Mouse (Mus musculus) heart, postnatal 10 days (tissue): ENCODE results near the gene BC049715. TPM values are rescaled to one million over a fixed set of nuclear protein-coding genes. Genes with fewer than 3 reads are reported as not detected.

Experiments
- DNase-seq, 2 experiments: peaks; one replicate each; pipeline ENCODE4 v3.0.0; 2021
- intact Hi-C: fragments of 180-260 bp; cut with DNase I; formaldehyde crosslinking; loops from one replicate; pipeline ENCODE4 v1.15.1; 2025
- total RNA-seq, 2 experiments: library from RNA; stranded (reverse); gene quantifications; 2 replicates each; pipeline ENCODE4 v1.2.3; 2021

Gene BC049715
- total RNA-seq, 2 experiments from 2014 or later, result 1.0 to 1.8 TPM

GRCm38 (mm10) chr6:136807395-136808013, 19.9 kb upstream of the BC049715 start:
- DNase-seq, result no peak
- intact Hi-C loops, result no loop called here

GRCm38 (mm10) chr6:136808014-136808417, 19.4 kb upstream of the BC049715 start, which contains the start of gene H2afj:
Gene H2afj (plus strand): TSS chr6:136808244.
- intact Hi-C loops, result no loop called here
- DNase-seq, result peak; percentile 99

GRCm38 (mm10) chr6:136808631-136809046, 18.8 kb upstream of the BC049715 start:
- intact Hi-C loops, result no loop called here
- peak; percentile 44 to 64 for DNase-seq

- DNase-seq, result peak; percentile 45 to 52
Measured at GRCm38 (mm10) chr6:136809077-136809476, 18.3 kb upstream of the BC049715 start.

GRCm38 (mm10) chr6:136809673-136810072, 17.8 kb upstream of the BC049715 start:
- DNase-seq, result no peak
- intact Hi-C loops, result no loop called here

More at GRCm38 (mm10) chr6:136809077-136809476, 18.3 kb upstream of the BC049715 start:
- intact Hi-C loops, result no loop called here

- no peak for DNase-seq
- intact Hi-C loops, result no loop called here
Measured at GRCm38 (mm10) chr6:136811196-136811595, 16.2 kb upstream of the BC049715 start.

- DNase-seq, result peak; percentile 29 to 50
- intact Hi-C loops, result no loop called here
Measured at GRCm38 (mm10) chr6:136813117-136813516, 14.3 kb upstream of the BC049715 start.

DNA sequence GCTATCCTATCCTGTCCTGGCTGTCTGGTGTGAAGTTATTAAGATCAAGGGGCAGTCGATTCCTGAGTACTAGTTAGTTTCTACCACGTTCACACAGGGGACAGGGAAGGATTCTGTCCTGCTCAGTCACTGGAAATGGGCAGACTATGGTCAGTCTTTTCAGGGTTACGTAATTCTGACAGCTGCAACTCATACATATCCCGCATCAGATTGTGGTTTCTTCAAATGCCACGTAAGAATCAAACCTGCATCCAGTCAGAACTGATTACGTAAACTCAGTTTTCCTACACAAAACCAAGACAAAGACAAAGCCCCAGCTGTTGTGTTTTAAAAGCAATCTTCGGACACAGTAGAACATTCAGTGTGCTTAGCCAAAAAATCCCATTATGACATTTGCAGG, 12.0 kb upstream of the BC049715 start:
- intact Hi-C loops, result no loop called here

DNA sequence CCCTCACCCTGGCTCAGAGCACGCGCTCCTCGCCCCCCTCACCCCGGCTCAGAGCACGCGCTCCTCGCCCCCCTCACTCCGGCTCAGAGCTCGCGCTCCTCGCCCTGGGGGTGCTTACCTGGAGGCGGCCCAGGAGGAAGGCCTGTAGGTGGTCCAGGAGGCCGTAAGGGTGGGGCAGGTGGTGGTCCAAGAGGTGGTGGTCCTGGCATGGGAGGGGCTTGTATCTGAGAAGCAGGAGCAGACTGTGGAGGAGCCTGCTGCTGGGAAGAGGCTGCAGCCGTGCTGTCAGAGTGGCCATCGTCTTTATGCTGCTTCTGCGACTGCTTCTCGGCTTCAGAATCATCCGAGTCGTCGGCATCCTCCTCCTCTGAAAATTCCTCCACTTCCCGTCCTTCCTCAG, 10.6 kb upstream of the BC049715 start:
- intact Hi-C loops, result no loop called here
- no peak for DNase-seq

More for the DNA sequence above, 12.0 kb upstream of the BC049715 start:
- no peak for DNase-seq

GRCm38 (mm10) chr6:136817549-136817948, 9.9 kb upstream of the BC049715 start:
- DNase-seq, result no peak
- intact Hi-C loops, result no loop called here

- intact Hi-C loops, result loop anchor here (10.0 kb wide), 1 partner anchor 914 kb away; the partner anchor contains the start of gene Strap
- peak in 1 of 2 experiments; percentile 32 for DNase-seq
Measured at GRCm38 (mm10) chr6:136820381-136820780, 7.0 kb upstream of the BC049715 start.

- no peak for DNase-seq
- intact Hi-C loops, result loop anchor here (10.0 kb wide), 1 partner anchor 914 kb away; the partner anchor contains the start of gene Strap
Measured at GRCm38 (mm10) chr6:136821086-136821485, 6.3 kb upstream of the BC049715 start.

DNA sequence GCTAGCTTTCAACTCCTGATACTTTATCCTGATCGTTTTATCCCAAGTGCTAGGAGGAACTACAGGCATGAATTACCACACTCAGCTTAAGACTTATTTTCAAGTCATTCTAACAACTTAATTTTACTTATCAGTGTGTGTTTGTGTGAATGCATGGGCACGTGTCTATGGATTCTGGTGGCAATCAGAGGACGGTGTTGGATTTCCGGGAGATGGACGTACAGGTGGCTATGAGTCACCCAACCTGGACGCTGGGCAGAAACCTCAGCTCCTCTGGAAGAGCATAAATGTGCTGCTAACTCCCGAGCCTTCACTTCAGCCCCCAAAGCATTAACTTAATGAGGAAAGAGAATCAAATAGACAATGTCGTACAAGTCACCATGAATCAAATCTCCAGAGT, 2.4 kb upstream of the BC049715 start:
- intact Hi-C loops, result loop anchor here (10.0 kb wide), 1 partner anchor 910 kb away; the partner anchor contains the start of gene Strap
- no peak for DNase-seq

DNA sequence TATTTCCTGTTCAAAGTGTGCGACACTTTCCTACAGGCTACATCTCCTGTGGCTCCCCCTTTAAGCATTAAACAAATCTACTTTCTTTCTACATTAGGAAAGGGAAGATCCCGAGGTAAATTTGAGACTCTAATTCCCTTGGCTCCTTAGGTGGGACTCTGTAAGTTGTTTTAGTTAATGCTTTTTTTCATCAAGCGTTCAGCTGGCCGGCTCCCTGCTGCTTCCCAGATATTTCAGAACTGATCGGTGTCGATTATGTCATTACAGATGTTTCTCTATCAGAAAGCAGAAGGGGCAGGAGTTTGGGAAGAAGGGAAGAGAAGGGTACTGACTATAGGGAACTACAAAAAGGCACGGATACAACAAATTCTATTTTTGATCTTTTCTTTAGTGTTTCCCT, 310 bp upstream of the BC049715 start:
- intact Hi-C loops, result loop anchor here (1.0 to 10.0 kb wide), 2 partner anchors 23 to 908 kb away; partner anchors contain the start of genes Hist4h4 and Strap

GRCm38 (mm10) chr6:136827881-136828561, 595 bp downstream of the BC049715 start, which contains the start of gene Wbp11:
Gene Wbp11 (minus strand): TSS chr6:136828233.
- peak; percentile 98 for DNase-seq
- intact Hi-C loops, result loop anchor here (1.0 to 10.0 kb wide), 2 partner anchors 24 to 907 kb away; partner anchors contain the start of genes Hist4h4 and Strap

More for the DNA sequence above, 310 bp upstream of the BC049715 start:
- DNase-seq, result no peak

GRCm38 (mm10) chr6:136828681-136829080, 1.3 kb downstream of the BC049715 start:
- intact Hi-C loops, result loop anchor here (10.0 kb wide), 1 partner anchor 906 kb away; the partner anchor contains the start of gene Strap
- DNase-seq, result no peak

GRCm38 (mm10) chr6:136831712-136832111, 4.3 kb downstream of the BC049715 start:
- no peak for DNase-seq
- intact Hi-C loops, result loop anchor here (2.0 kb wide), 1 partner anchor 25 kb away; the partner anchor contains the start of gene Art4

GRCm38 (mm10) chr6:136835352-136835751, 7.9 kb downstream of the BC049715 start, which contains the start of gene Smco3:
Gene Smco3 (minus strand): TSS chr6:136835452.
- DNase-seq, result peak in 1 of 2 experiments; percentile 16
- intact Hi-C loops, result no loop called here

- peak in 1 of 2 experiments; percentile 24 for DNase-seq
- intact Hi-C loops, result no loop called here
Measured at GRCm38 (mm10) chr6:136837323-136837722, 9.9 kb downstream of the BC049715 start.

- no peak for DNase-seq
- intact Hi-C loops, result no loop called here
Measured at GRCm38 (mm10) chr6:136844903-136845302, 17.5 kb downstream of the BC049715 start.
